Comparison of ENCODE assay signal across 8 mouse cellular contexts in genomic region chr1:52233143-52233713, GRCm38 (mm10). TPM values are rescaled to one million over a fixed set of nuclear protein-coding genes. Genes with fewer than 3 reads are reported as not detected.
DNase-seq lines count a peak whose midpoint lies in the region; ATAC-seq lines count a peak whose summit lies in the region.

Gene Gls (minus strand): TSS chr1:52233232.

- H3K4me1 ChIP-seq in hindbrain, embryonic 14.5 days (replicated peaks; ENCODE audit: control insufficient read depth, insufficient read depth, low read length): peaks cover 17% of the 10 kb centered on the region

- H3K9me3 ChIP-seq in hindbrain, embryonic 14.5 days (ENCODE audit: control insufficient read depth, low read length): no peaks in the 10 kb centered on the region

- H3K27ac ChIP-seq in hindbrain, embryonic 14.5 days: peak within 1 kb of the TSS; percentile 94

- under 1% methylated on average over 45 of the region's 46 CpGs for WGBS in hindbrain, embryonic 14.5 days

- peak within 1 kb of the TSS; percentile 58 for H3K4me2 ChIP-seq in hindbrain, embryonic 14.5 days (replicated peaks)

- peak; percentile 98 for DNase-seq in R1 (ENCODE audit: low read depth, low spot score)
- peak; percentile 97 to 98 for DNase-seq in cerebellum, postnatal 25 days
- peak; percentile 86 to 92 for DNase-seq in frontal cortex, postnatal 25 days (ENCODE audit: low spot score in 2 of 2)
- peak; percentile 93 for DNase-seq in hindbrain, embryonic 14.5 days (ENCODE audit: low spot score)
- peak; percentile 95 to 97 for DNase-seq in layer of hippocampus, postnatal 36 days
- peak; percentile 98 for DNase-seq in lung, postnatal 36 days
- DNase-seq in retina, postnatal 1 day: peak; percentile 99
- DNase-seq in urinary bladder, adult 18-20 months (ENCODE audit: low spot score in 2 of 2): peak; percentile 84 to 97

- no peaks in the 10 kb centered on the region for H3K36me3 ChIP-seq in hindbrain, embryonic 14.5 days (replicated peaks; ENCODE audit: control insufficient read depth, insufficient read depth)

- peak within 1 kb of the TSS; percentile 89 for H3K4me3 ChIP-seq in hindbrain, embryonic 14.5 days (replicated peaks; ENCODE audit: low read length)

- ATAC-seq in hindbrain, embryonic 14.5 days (ENCODE audit: low FRiP score): peak; percentile 99

- H3K27me3 ChIP-seq in hindbrain, embryonic 14.5 days (ENCODE audit: control insufficient read depth, insufficient read depth, low read length): no peaks in the 10 kb centered on the region

- peak within 1 kb of the TSS; percentile 82 for H3K9ac ChIP-seq in hindbrain, embryonic 14.5 days

RNA-seq across cellular contexts. Expression of gene Gls, which starts in this region (rescaled TPM):
- 53.6 and 61.9 TPM in 2 replicates for polyA plus RNA-seq in hindbrain, embryonic 14.5 days (2014; fragmentation: Nextera tagmentation; extraction: Ambion mirVana)
- 100 to 1,000 TPM; 391 to 407 TPM for total RNA-seq in layer of hippocampus, postnatal 36 days (2021)

Comparison
In these comparisons a context has a peak if more than half of its experiments do, and no peak if none do; other contexts are left out.
1. Peak in every context shown above with its lines: DNase-seq, ATAC-seq, H3K4me3 ChIP-seq and H3K27ac ChIP-seq.